Comparison of ENCODE assay signal across 18 mouse cellular contexts in genomic region chr10:5205977-5206376, GRCm38 (mm10).
A peak's percentile ranks its signal among the peaks of the same experiment; 100 is the strongest.
DNase-seq lines count a peak whose midpoint lies in the region; ATAC-seq and TF ChIP-seq lines count a peak whose summit lies in the region.
"Had no signal": no experiment of that assay in that cellular context is flagged by ENCODE, and none has a peak within 500 bp of the region (broad histone marks: within the 10 kb centered on the region; RNA-seq: fewer than 3 reads in every experiment).

No protein-coding gene starts in this region.

- peaks cover 70% of the 10 kb centered on the region for H3K4me1 ChIP-seq in liver, embryonic 13.5 days (replicated peaks)
- no peaks in the 10 kb centered on the region for H3K4me1 ChIP-seq in stomach, embryonic 15.5 days
- H3K4me1 ChIP-seq: forebrain, embryonic 15.5 days; kidney, embryonic 15.5 days had no signal

- TF ChIP-seq CTCF in left cerebral cortex, adult 2 months (IDR thresholded peaks at IDR 0.05): no peak

- no peaks in the 10 kb centered on the region for H3K9me3 ChIP-seq in liver, embryonic 13.5 days (replicated peaks)
- no peaks in the 10 kb centered on the region for H3K9me3 ChIP-seq in stomach, embryonic 15.5 days
- H3K9me3 ChIP-seq: forebrain, embryonic 15.5 days; kidney, embryonic 15.5 days; limb, embryonic 13.5 days; midbrain, embryonic 13.5 days had no signal

- peak overlapping the region; percentile 32 for H3K27ac ChIP-seq in left cerebral cortex, adult 2 months
- H3K27ac ChIP-seq in liver, embryonic 13.5 days: peak overlapping the region; percentile 95
- no peak overlapping the region for H3K27ac ChIP-seq in stomach, embryonic 15.5 days
- H3K27ac ChIP-seq: forebrain, embryonic 15.5 days; kidney, embryonic 15.5 days; limb, embryonic 13.5 days; midbrain, embryonic 13.5 days had no signal

- H3K9ac ChIP-seq in liver, embryonic 13.5 days: peak overlapping the region; percentile 64
- no peak overlapping the region for H3K9ac ChIP-seq in stomach, embryonic 15.5 days
- H3K9ac ChIP-seq: forebrain, embryonic 15.5 days; kidney, embryonic 15.5 days; limb, embryonic 13.5 days; midbrain, embryonic 13.5 days had no signal

- intact Hi-C loops in left cerebral cortex, adult 2 months (cut with DNase I): loop anchor here (2.0 kb wide), 1 partner anchor 29 kb away; no protein-coding TSS in a partner anchor
- intact Hi-C loops in left cerebral cortex, postnatal 4 days (cut with DNase I): no loop called here

- peak; percentile 84 for ATAC-seq in erythroblast, adult 5-6 weeks (replicated peaks; ENCODE audit: low FRiP score, poor library complexity, severe bottlenecking)
- peak; percentile 91 for ATAC-seq in liver, embryonic 13.5 days (ENCODE audit: low read depth)
- peak; percentile 73; the same call in 1 of the 2 replicates for ATAC-seq in stomach, embryonic 15.5 days (ENCODE audit: insufficient read depth, low FRiP score, low read depth)
- ATAC-seq in inflammation-experienced regulatory T-cells, adult 6 months: no peak
- ATAC-seq: forebrain, embryonic 15.5 days; midbrain, embryonic 13.5 days had no signal

- no peaks in the 10 kb centered on the region for H3K36me3 ChIP-seq in liver, embryonic 13.5 days
- peaks cover 11% of the 10 kb centered on the region; the same call in 1 of the 2 replicates for H3K36me3 ChIP-seq in stomach, embryonic 15.5 days
- H3K36me3 ChIP-seq: forebrain, embryonic 15.5 days; kidney, embryonic 15.5 days; midbrain, embryonic 13.5 days had no signal

- H3K4me3 ChIP-seq in left cerebral cortex, adult 2 months: no peak overlapping the region
- peak overlapping the region; percentile 13; the same call in 1 of the 2 replicates for H3K4me3 ChIP-seq in liver, embryonic 13.5 days (replicated peaks)
- no peak overlapping the region for H3K4me3 ChIP-seq in stomach, embryonic 15.5 days (replicated peaks)
- H3K4me3 ChIP-seq: forebrain, embryonic 15.5 days; kidney, embryonic 15.5 days; limb, embryonic 13.5 days; midbrain, embryonic 13.5 days; myocyte had no signal

- H3K27me3 ChIP-seq in liver, embryonic 13.5 days: no peaks in the 10 kb centered on the region
- no peaks in the 10 kb centered on the region for H3K27me3 ChIP-seq in stomach, embryonic 15.5 days (replicated peaks)
- H3K27me3 ChIP-seq: forebrain, embryonic 15.5 days; kidney, embryonic 15.5 days; limb, embryonic 13.5 days; midbrain, embryonic 13.5 days had no signal

- no peak for DNase-seq in left cerebral cortex, adult 2 months (ENCODE audit: extremely low spot score in 1 of 2, low spot score in 2 of 2)
- DNase-seq in left cerebral cortex, postnatal 4 days: no peak
- DNase-seq in liver, embryonic 13.5 days: peak; percentile 53
- no peak for DNase-seq in yolk sac, embryonic 10.5 days (ENCODE audit: low spot score)
- no peak for DNase-seq in T-cell, adult 2 months (ENCODE audit: low spot score)
- DNase-seq: adrenal gland, postnatal 14 days; cerebellum, adult 18-20 months; gastrocnemius, postnatal 25 days; thymus, adult 18-20 months; thymus, postnatal 4 days had no signal

- WGBS in liver, embryonic 13.5 days (ENCODE audit: insufficient replicate concordance): 17% methylated on average over 3 of the region's 3 CpGs
- 89% methylated on average over 3 of the region's 3 CpGs for WGBS in stomach, embryonic 15.5 days

- H3K4me2 ChIP-seq in liver, embryonic 13.5 days: peak overlapping the region; percentile 56
- H3K4me2 ChIP-seq in stomach, embryonic 15.5 days: no peak overlapping the region
- H3K4me2 ChIP-seq: forebrain, embryonic 15.5 days; kidney, embryonic 15.5 days; limb, embryonic 13.5 days; midbrain, embryonic 13.5 days had no signal
